ENCODE assay signal across 30 mouse cellular contexts in genomic region chr1:74141781-74142180, GRCm38 (mm10). TPM values are rescaled to one million over a fixed set of nuclear protein-coding genes. Genes with fewer than 3 reads are reported as not detected.
"Had no signal": no experiment of that assay in that cellular context is flagged by ENCODE, and none has a peak within 500 bp of the region (broad histone marks: within the 10 kb centered on the region; RNA-seq: fewer than 3 reads in every experiment).

No protein-coding gene starts in this region.

- H3K9ac ChIP-seq: limb, embryonic 13.5 days; liver, embryonic 12.5 days; liver, embryonic 15.5 days; lung, embryonic 15.5 days; neural tube, embryonic 12.5 days; neural tube, embryonic 15.5 days; stomach, embryonic 15.5 days had no signal

- H3K4me1 ChIP-seq: limb, embryonic 10.5 days; limb, embryonic 13.5 days; lung, embryonic 15.5 days; midbrain, embryonic 10.5 days; neural tube, embryonic 12.5 days; neural tube, embryonic 15.5 days; stomach, embryonic 15.5 days had no signal

- ATAC-seq: liver, embryonic 12.5 days had no signal

- H3K4me3 ChIP-seq: limb, embryonic 10.5 days; limb, embryonic 13.5 days; liver, embryonic 12.5 days; liver, embryonic 15.5 days; lung, embryonic 15.5 days; megakaryocyte, embryonic 14.5 days; midbrain, embryonic 10.5 days; neural tube, embryonic 12.5 days; neural tube, embryonic 15.5 days; stomach, embryonic 15.5 days had no signal

- H3K4me2 ChIP-seq: limb, embryonic 13.5 days; liver, embryonic 12.5 days; liver, embryonic 15.5 days; lung, embryonic 15.5 days; neural tube, embryonic 12.5 days; neural tube, embryonic 15.5 days; stomach, embryonic 15.5 days had no signal

- DNase-seq: kidney, adult 2 months; kidney, postnatal 25 days; layer of hippocampus, adult 9-11 months; liver; lung, adult 18-20 months; lung, postnatal 10 days; lung, postnatal 36 days; midbrain, embryonic 14.5 days; right cerebral cortex, adult 18-20 months; right cerebral cortex, postnatal 14 days; spleen, adult 18-20 months; thymus, postnatal 25 days had no signal

- H3K27me3 ChIP-seq: limb, embryonic 13.5 days; liver, embryonic 12.5 days; liver, embryonic 15.5 days; lung, embryonic 15.5 days; megakaryocyte, embryonic 14.5 days; neural tube, embryonic 12.5 days; neural tube, embryonic 15.5 days; stomach, embryonic 15.5 days had no signal

- H3K27ac ChIP-seq: kidney, postnatal 0 days; limb, embryonic 10.5 days; limb, embryonic 13.5 days; liver, embryonic 12.5 days; liver, embryonic 15.5 days; lung, embryonic 15.5 days; midbrain, embryonic 10.5 days; neural tube, embryonic 12.5 days; neural tube, embryonic 15.5 days; stomach, embryonic 15.5 days had no signal

- H3K9me3 ChIP-seq: limb, embryonic 10.5 days; limb, embryonic 13.5 days; liver, embryonic 12.5 days; liver, embryonic 15.5 days; lung, embryonic 15.5 days; midbrain, embryonic 10.5 days; neural tube, embryonic 12.5 days; neural tube, embryonic 15.5 days; stomach, embryonic 15.5 days had no signal

- H3K36me3 ChIP-seq: limb, embryonic 10.5 days; limb, embryonic 13.5 days; liver, embryonic 12.5 days; liver, embryonic 15.5 days; lung, embryonic 15.5 days; midbrain, embryonic 10.5 days; neural tube, embryonic 12.5 days; neural tube, embryonic 15.5 days; stomach, embryonic 15.5 days had no signal

RNA-seq across cellular contexts. Expression of gene Cxcr2, which starts 12.0 kb away (rescaled TPM):
- total RNA-seq: layer of hippocampus, adult 18-20 months; layer of hippocampus, postnatal 25 days; left cerebral cortex, adult 18-20 months; left cerebral cortex, postnatal 25 days had no signal
- polyA plus RNA-seq: kidney, embryonic 14.5 days; midbrain, embryonic 14.5 days had no signal

RNA-seq across cellular contexts. Expression of gene Rufy4, which starts 16.4 kb away (rescaled TPM):
- total RNA-seq: layer of hippocampus, adult 18-20 months; layer of hippocampus, postnatal 25 days; left cerebral cortex, adult 18-20 months; left cerebral cortex, postnatal 25 days had no signal
- polyA plus RNA-seq: kidney, embryonic 14.5 days; liver, embryonic 15.5 days had no signal

RNA-seq across cellular contexts. Expression of gene Cxcr1, which starts 52.6 kb away (rescaled TPM):
- total RNA-seq: layer of hippocampus, adult 18-20 months; layer of hippocampus, postnatal 25 days; left cerebral cortex, adult 18-20 months; left cerebral cortex, postnatal 25 days had no signal
- polyA plus RNA-seq: kidney, adult 2 months; kidney, embryonic 14.5 days; kidney, postnatal 0 days; limb, embryonic 13.5 days; liver, embryonic 12.5 days; liver, embryonic 15.5 days; lung, embryonic 15.5 days; midbrain, embryonic 10.5 days; midbrain, embryonic 14.5 days; neural tube, embryonic 12.5 days; neural tube, embryonic 15.5 days; stomach, embryonic 15.5 days; thymus, postnatal 0 days; urinary bladder, adult 2 months had no signal
